In the genomic region with DNA sequence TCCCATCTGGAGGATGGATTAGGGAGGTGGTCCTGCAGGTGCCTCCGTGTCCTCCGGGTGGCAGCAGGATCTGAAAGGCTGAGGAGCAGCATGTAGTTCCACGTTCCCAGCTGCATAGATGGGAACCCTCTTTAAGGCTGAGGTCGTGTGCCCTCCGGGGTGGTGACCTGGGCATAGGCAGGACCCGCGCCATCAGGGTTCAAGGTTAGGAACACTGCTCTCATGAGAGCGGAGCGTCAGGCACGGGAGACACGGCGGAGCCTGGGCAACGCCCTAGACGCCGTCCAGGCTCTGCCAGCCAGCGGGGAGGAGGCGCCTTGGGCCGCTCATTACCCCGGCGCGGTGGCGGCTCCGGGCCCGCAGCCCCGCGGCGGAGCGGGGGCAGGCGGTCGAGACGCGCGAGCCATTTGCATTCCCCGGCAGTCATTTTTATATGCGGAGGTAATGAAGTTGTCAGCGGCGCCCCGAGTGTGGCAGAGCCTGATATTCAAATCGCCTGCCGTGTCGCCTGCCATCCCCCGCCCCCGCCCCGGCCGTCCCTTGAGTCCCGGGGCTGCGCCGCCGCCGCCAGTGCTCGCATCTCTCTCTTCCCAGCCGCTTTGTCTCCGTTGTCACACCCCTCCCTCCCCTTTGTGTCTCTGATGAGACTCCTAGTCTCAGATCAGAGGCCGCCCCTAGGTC, we compare ENCODE assay signal across 8 mouse cellular contexts.
DNase-seq lines count a peak whose midpoint lies in the region; ATAC-seq lines count a peak whose summit lies in the region.

No protein-coding gene starts in this region.

- intact Hi-C loops in gastrocnemius, postnatal 14 days (cut with DNase I; ENCODE audit: low total_unique reads): no loop called here
- intact Hi-C loops in left cerebral cortex, postnatal 4 days (cut with DNase I): loop anchor here (10.0 kb wide), 1 partner anchor 152 kb away; no protein-coding TSS in a partner anchor

- peak; percentile 94 for ATAC-seq in megakaryocyte-erythroid progenitor cell, adult 5-6 weeks (replicated peaks; ENCODE audit: low FRiP score, low TSS enrichment, poor library complexity, severe bottlenecking)

- peak; percentile 8 for DNase-seq in gastrocnemius, adult 18-20 months (ENCODE audit: low spot score)
- no peak for DNase-seq in gastrocnemius, adult 8-10 months (ENCODE audit: low spot score in 2 of 2)
- DNase-seq in cerebellum, postnatal 36 days: peak; percentile 66 to 67
- peak; percentile 18 for DNase-seq in gastrocnemius, postnatal 14 days
- DNase-seq in kidney, adult 11 months: peak; percentile 39
- DNase-seq in left cerebral cortex, postnatal 4 days: peak; percentile 75
- DNase-seq in right cerebral cortex, postnatal 4 days: peak; percentile 68

Comparison
In these comparisons a context has a peak if more than half of its experiments do, and no peak if none do; other contexts are left out.
1. DNase-seq: peak in gastrocnemius, adult 18-20 months (single experiment), cerebellum, postnatal 36 days (2 of 2), gastrocnemius, postnatal 14 days (single experiment), kidney, adult 11 months (single experiment), left cerebral cortex, postnatal 4 days (single experiment) and right cerebral cortex, postnatal 4 days (single experiment); none in gastrocnemius, adult 8-10 months (0 of 2).